32 mouse cellular contexts compared by ENCODE assay signal in genomic region chr4:49118842-49119241, GRCm38 (mm10). TPM values are rescaled to one million over a fixed set of nuclear protein-coding genes. Genes with fewer than 3 reads are reported as not detected.
"Had no signal": no experiment of that assay in that cellular context is flagged by ENCODE, and none has a peak within 500 bp of the region (broad histone marks: within the 10 kb centered on the region; RNA-seq: fewer than 3 reads in every experiment).

No protein-coding gene starts in this region.

- H3K27me3 ChIP-seq: embryonic facial prominence, embryonic 12.5 days; embryonic facial prominence, embryonic 13.5 days; embryonic facial prominence, embryonic 15.5 days; forebrain, embryonic 12.5 days; forebrain, embryonic 13.5 days; forebrain, embryonic 15.5 days had no signal

- H3K27ac ChIP-seq: embryonic facial prominence, embryonic 10.5 days; embryonic facial prominence, embryonic 12.5 days; embryonic facial prominence, embryonic 13.5 days; embryonic facial prominence, embryonic 15.5 days; forebrain, embryonic 10.5 days; forebrain, embryonic 12.5 days; forebrain, embryonic 13.5 days; forebrain, embryonic 15.5 days; gastrocnemius, adult 2 months had no signal

- H3K9me3 ChIP-seq: embryonic facial prominence, embryonic 10.5 days; embryonic facial prominence, embryonic 12.5 days; embryonic facial prominence, embryonic 13.5 days; embryonic facial prominence, embryonic 15.5 days; forebrain, embryonic 10.5 days; forebrain, embryonic 12.5 days; forebrain, embryonic 13.5 days; forebrain, embryonic 15.5 days had no signal

- H3K9ac ChIP-seq: embryonic facial prominence, embryonic 12.5 days; embryonic facial prominence, embryonic 13.5 days; embryonic facial prominence, embryonic 15.5 days; forebrain, embryonic 12.5 days; forebrain, embryonic 13.5 days; forebrain, embryonic 15.5 days; forebrain, postnatal 0 days had no signal

- DNase-seq: cerebellum, adult 2 months; cerebellum, adult 8-10 months; cerebellum, adult 9-10 months; cerebellum, adult 9-11 months; cerebellum, postnatal 10 days; cerebellum, postnatal 14 days; cerebellum, postnatal 25 days; cerebellum, postnatal 36 days; embryo, embryonic 11 days; forebrain, postnatal 0 days; gastrocnemius, adult 2 months; gastrocnemius, postnatal 10 days; gastrocnemius, postnatal 14 days; gastrocnemius, postnatal 25 days; gastrocnemius, postnatal 36 days; heart, adult 11 months; heart, adult 18-20 months had no signal

- H3K4me1 ChIP-seq: embryonic facial prominence, embryonic 10.5 days; embryonic facial prominence, embryonic 12.5 days; embryonic facial prominence, embryonic 13.5 days; embryonic facial prominence, embryonic 15.5 days; forebrain, embryonic 10.5 days; forebrain, embryonic 12.5 days; forebrain, embryonic 13.5 days; forebrain, embryonic 15.5 days had no signal

- H3K4me3 ChIP-seq: embryonic facial prominence, embryonic 10.5 days; embryonic facial prominence, embryonic 12.5 days; embryonic facial prominence, embryonic 13.5 days; embryonic facial prominence, embryonic 15.5 days; erythroblast, embryonic 14.5 days; forebrain, embryonic 10.5 days; forebrain, embryonic 12.5 days; forebrain, embryonic 13.5 days; forebrain, embryonic 15.5 days; gastrocnemius, adult 2 months had no signal

- ATAC-seq: forebrain, embryonic 13.5 days; forebrain, embryonic 14.5 days; forebrain, embryonic 15.5 days; forebrain, embryonic 16.5 days; forebrain, postnatal 0 days had no signal

- H3K36me3 ChIP-seq: embryonic facial prominence, embryonic 10.5 days; embryonic facial prominence, embryonic 12.5 days; embryonic facial prominence, embryonic 13.5 days; embryonic facial prominence, embryonic 15.5 days; forebrain, embryonic 10.5 days; forebrain, embryonic 12.5 days; forebrain, embryonic 15.5 days had no signal

- H3K4me2 ChIP-seq: embryonic facial prominence, embryonic 12.5 days; embryonic facial prominence, embryonic 13.5 days; embryonic facial prominence, embryonic 15.5 days; forebrain, embryonic 12.5 days; forebrain, embryonic 13.5 days; forebrain, embryonic 15.5 days had no signal

RNA-seq across cellular contexts. Expression of gene Plppr1, which starts 59.8 kb away (rescaled TPM):
- total RNA-seq: common myeloid progenitor, adult 5-6 weeks; gastrocnemius, adult 18-20 months; gastrocnemius, adult 2 months; gastrocnemius, adult 8-10 months; gastrocnemius, postnatal 25 days; gastrocnemius, postnatal 36 days; granulocyte monocyte progenitor cell, adult 5-6 weeks had no signal
- polyA plus RNA-seq: erythroblast, embryonic 14.5 days had no signal
